Mouse (Mus musculus) stomach, postnatal 0 days (tissue): Measurements from ENCODE around the gene Zfp385b.

Experiments
- CTCF ChIP-seq: IDR thresholded peaks from 2 replicates; pipeline ENCODE4 v1.5.1; 2016; ENCODE audit warnings: antibody characterized with exemption, low read depth, mild to moderate bottlenecking, moderate library complexity
- EP300 ChIP-seq: optimal IDR thresholded peaks from 2 replicates; pipeline ENCODE3; 2016; ENCODE audit warnings: antibody characterized with exemption

DNA sequence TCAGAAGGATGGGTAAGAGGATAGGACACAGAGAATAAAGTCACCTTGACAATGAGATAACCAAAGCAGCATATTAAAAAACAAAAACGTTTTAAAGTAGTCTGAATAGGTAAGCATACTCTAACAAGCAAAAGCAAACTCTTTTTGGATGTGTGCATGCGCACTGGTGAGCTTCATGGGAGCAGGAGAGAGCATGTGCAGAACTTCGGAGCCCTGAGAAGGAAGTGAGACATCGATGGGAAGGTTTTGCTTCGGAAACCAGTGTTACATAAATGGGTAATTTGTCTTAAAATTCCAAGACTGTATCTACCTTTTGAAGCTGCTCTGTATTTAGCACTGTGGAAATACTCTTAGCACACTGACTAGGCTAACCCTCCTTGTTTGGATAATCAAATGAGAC is 137.2 kb downstream of the Zfp385b start:
- no peak for TF ChIP-seq EP300
- no peak for TF ChIP-seq CTCF
